Mouse (Mus musculus): ENCODE measurements around the gene Syngr2. TPM values are rescaled to one million over a fixed set of nuclear protein-coding genes. Genes with fewer than 3 reads are reported as not detected.

Syngr2 gene
- polyA plus RNA-seq, 1 experiment: 229 TPM

DNA sequence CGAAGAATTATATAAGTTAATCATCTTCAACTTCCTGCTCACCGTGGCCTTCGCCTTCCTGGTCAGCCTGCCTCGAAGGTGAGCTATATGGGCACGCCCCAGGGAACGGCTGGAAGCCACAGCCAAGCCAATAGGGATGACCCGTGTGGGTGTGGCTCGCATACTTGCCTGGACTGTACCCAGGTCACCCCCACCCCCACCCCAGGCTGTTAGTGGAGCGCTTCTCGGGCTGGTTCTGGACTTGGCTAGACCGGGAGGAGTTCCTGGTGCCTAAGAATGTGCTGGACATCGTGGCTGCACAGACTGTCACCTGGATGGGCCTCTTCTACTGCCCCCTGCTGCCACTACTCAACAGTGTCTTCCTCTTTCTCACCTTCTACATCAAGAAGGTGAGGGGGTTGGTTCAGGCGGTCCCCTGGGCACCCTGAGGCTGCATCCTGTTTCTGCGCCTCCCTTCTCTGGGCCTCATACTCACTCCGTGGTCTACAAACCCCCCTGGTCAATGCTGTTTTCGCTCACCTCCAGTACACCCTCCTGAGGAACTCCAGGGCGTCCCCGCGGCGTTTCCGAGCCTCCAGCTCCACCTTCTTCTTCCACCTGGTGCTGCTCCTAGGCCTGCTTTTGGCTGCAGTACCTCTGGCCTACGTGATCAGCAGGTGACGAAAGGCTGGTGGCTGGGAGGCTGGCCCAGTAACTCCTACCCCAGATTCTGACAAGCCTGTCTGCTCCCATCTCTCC is 18.6 kb upstream of the Syngr2 start:
- H3K36me3 ChIP-seq (ENCODE audit: control insufficient read depth, insufficient read depth, low read length): no peaks in the 10 kb centered on the region
- H3K27ac ChIP-seq (ENCODE audit: insufficient read depth, low read depth, low read length): peak overlapping the region; percentile 96
- peaks cover 13% of the 10 kb centered on the region for H3K4me1 ChIP-seq (ENCODE audit: control insufficient read depth, insufficient read depth, insufficient read length, low read length)
- H3K4me3 ChIP-seq (ENCODE audit: low read depth, low read length): peak overlapping the region; percentile 69
- WGBS: 24% methylated on average over 23 of the region's 23 CpGs
- TF ChIP-seq CTCF (IDR thresholded peaks at IDR 0.05; ENCODE audit: extremely low read depth, insufficient read length, insufficient replicate concordance, low read depth, low read length) (no peak), POLR2A (IDR thresholded peaks at IDR 0.05; ENCODE audit: low read depth, low read length) (peak; percentile 72)
- H3K27me3 ChIP-seq (ENCODE audit: control insufficient read depth, insufficient read depth, low read length): no peaks in the 10 kb centered on the region

GRCm38 (mm10) chr11:117791441-117791761 is 18.1 kb upstream of the Syngr2 start:
- peaks cover 13% of the 10 kb centered on the region for H3K4me1 ChIP-seq (ENCODE audit: control insufficient read depth, insufficient read depth, insufficient read length, low read length)
- H3K4me3 ChIP-seq (ENCODE audit: low read depth, low read length): peak overlapping the region; percentile 69
- TF ChIP-seq CTCF (IDR thresholded peaks at IDR 0.05; ENCODE audit: extremely low read depth, insufficient read length, insufficient replicate concordance, low read depth, low read length) (no peak), POLR2A (IDR thresholded peaks at IDR 0.05; ENCODE audit: low read depth, low read length) (no peak)
- 83% methylated on average over 9 of the region's 9 CpGs for WGBS
- no peaks in the 10 kb centered on the region for H3K27me3 ChIP-seq (ENCODE audit: control insufficient read depth, insufficient read depth, low read length)
- H3K27ac ChIP-seq (ENCODE audit: insufficient read depth, low read depth, low read length): peak overlapping the region; percentile 96
- H3K36me3 ChIP-seq (ENCODE audit: control insufficient read depth, insufficient read depth, low read length): no peaks in the 10 kb centered on the region

DNA sequence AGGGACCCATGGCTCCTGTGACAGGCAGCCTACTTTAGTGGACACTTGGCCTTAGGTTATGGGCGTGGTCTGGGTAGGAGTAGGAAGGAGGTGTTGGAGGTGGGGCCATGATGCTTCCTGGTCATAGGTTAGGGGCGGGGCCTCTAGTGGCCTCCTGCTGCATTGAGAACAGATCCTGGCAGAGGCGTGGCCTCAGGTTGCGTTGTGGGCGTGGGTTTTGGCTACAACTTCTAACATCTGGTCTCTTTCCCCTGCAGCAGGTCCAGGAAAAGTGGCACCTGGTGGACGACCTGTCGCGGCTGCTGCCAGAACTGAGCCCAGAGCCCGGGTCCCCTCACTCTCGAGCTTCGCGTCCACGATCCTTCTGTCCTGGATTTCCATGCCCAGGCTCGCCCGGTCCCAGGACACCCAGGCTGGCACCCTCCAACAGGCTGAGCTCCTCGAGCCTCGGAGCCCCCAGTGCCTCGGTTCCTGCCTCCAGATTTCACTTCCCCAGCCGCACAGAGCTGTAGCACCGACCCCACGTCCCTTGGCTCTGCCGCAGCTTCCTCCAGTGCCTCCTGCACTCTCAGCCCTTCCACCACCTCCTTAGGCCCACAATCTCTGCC is 17.1 kb upstream of the Syngr2 start:
- no peak for TF ChIP-seq CTCF (IDR thresholded peaks at IDR 0.05; ENCODE audit: extremely low read depth, insufficient read length, insufficient replicate concordance, low read depth, low read length)
- TF ChIP-seq POLR2A (IDR thresholded peaks at IDR 0.05; ENCODE audit: low read depth, low read length): peak; percentile 46; the same call in 1 of the 2 replicates
- Histone ChIP-seq H3K27ac (ENCODE audit: insufficient read depth, low read depth, low read length) (peak overlapping the region; percentile 96), H3K36me3 (ENCODE audit: control insufficient read depth, insufficient read depth, low read length) (no peaks in the 10 kb centered on the region), H3K4me1 (ENCODE audit: control insufficient read depth, insufficient read depth, insufficient read length, low read length) (peaks cover 13% of the 10 kb centered on the region), H3K4me3 (ENCODE audit: low read depth, low read length) (peak overlapping the region; percentile 69), H3K27me3 (ENCODE audit: control insufficient read depth, insufficient read depth, low read length) (no peaks in the 10 kb centered on the region)
- 7% methylated on average over 22 of the region's 22 CpGs for WGBS

GRCm38 (mm10) chr11:117794035-117794551 is 15.4 kb upstream of the Syngr2 start:
- Histone ChIP-seq H3K27ac (ENCODE audit: insufficient read depth, low read depth, low read length) (no peak overlapping the region), H3K27me3 (ENCODE audit: control insufficient read depth, insufficient read depth, low read length) (no peaks in the 10 kb centered on the region), H3K4me3 (ENCODE audit: low read depth, low read length) (no peak overlapping the region), H3K4me1 (ENCODE audit: control insufficient read depth, insufficient read depth, insufficient read length, low read length) (peaks cover 13% of the 10 kb centered on the region), H3K36me3 (ENCODE audit: control insufficient read depth, insufficient read depth, low read length) (no peaks in the 10 kb centered on the region)
- WGBS: 69% methylated on average over 4 of the region's 4 CpGs
- TF ChIP-seq POLR2A (IDR thresholded peaks at IDR 0.05; ENCODE audit: low read depth, low read length): no peak
- TF ChIP-seq CTCF (IDR thresholded peaks at IDR 0.05; ENCODE audit: extremely low read depth, insufficient read length, insufficient replicate concordance, low read depth, low read length): no peak

- Histone ChIP-seq H3K36me3 (ENCODE audit: control insufficient read depth, insufficient read depth, low read length) (no peaks in the 10 kb centered on the region), H3K4me3 (ENCODE audit: low read depth, low read length) (no peak overlapping the region), H3K27me3 (ENCODE audit: control insufficient read depth, insufficient read depth, low read length) (no peaks in the 10 kb centered on the region), H3K4me1 (ENCODE audit: control insufficient read depth, insufficient read depth, insufficient read length, low read length) (peaks cover 5% of the 10 kb centered on the region), H3K27ac (ENCODE audit: insufficient read depth, low read depth, low read length) (no peak overlapping the region)
- TF ChIP-seq POLR2A (IDR thresholded peaks at IDR 0.05; ENCODE audit: low read depth, low read length) (no peak), CTCF (IDR thresholded peaks at IDR 0.05; ENCODE audit: extremely low read depth, insufficient read length, insufficient replicate concordance, low read depth, low read length) (no peak)
- 67% methylated on average over 5 of the region's 5 CpGs for WGBS
Measured at GRCm38 (mm10) chr11:117796954-117797353, 12.5 kb upstream of the Syngr2 start.

DNA sequence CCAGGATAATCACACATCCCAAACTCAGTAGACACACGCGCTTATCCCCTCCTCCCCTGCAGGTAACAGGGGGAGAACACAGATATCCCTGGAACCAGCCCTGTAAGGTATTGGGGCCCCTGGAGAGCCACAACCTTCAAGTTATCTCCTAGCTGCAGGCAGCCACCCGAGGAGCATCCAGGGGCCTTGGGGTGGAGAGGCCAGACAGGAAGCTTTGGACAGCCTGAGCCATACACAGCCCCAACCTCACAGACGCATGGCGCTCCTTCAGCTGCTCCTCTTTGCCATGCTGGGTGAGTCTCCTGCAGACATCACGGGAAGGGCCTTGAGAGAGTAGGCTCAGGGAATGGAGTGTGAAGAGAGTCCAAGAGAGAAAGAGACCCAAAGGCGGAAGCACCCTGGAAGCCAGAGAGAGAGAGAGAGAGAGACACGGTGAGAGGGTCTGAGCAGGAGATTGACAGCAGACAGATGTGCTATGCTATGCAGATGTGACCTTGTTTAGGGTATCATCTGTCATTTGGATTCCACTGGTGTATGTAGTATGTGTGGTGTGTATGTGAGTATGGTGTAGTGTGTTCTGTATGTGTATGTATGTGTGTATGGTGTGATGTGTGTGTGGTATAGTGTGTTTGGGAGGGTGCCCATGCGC is 11.8 kb upstream of the Syngr2 start, which contains the start of gene 6030468B19Rik:
6030468B19Rik (plus strand) TSS at position 150 of the 649 bp plus-strand sequence.
- Histone ChIP-seq H3K27ac (ENCODE audit: insufficient read depth, low read depth, low read length) (no peak within 1 kb of the TSS), H3K36me3 (ENCODE audit: control insufficient read depth, insufficient read depth, low read length) (no peaks in the 10 kb centered on the region), H3K4me1 (ENCODE audit: control insufficient read depth, insufficient read depth, insufficient read length, low read length) (peaks cover under 1% of the 10 kb centered on the region), H3K27me3 (ENCODE audit: control insufficient read depth, insufficient read depth, low read length) (no peaks in the 10 kb centered on the region), H3K4me3 (ENCODE audit: low read depth, low read length) (no peak within 1 kb of the TSS)
- TF ChIP-seq CTCF (IDR thresholded peaks at IDR 0.05; ENCODE audit: extremely low read depth, insufficient read length, insufficient replicate concordance, low read depth, low read length) (no peak), POLR2A (IDR thresholded peaks at IDR 0.05; ENCODE audit: low read depth, low read length) (no peak)
- 76% methylated on average over 9 of the region's 9 CpGs for WGBS

GRCm38 (mm10) chr11:117798160-117798541 is 11.3 kb upstream of the Syngr2 start:
- Histone ChIP-seq H3K4me1 (ENCODE audit: control insufficient read depth, insufficient read depth, insufficient read length, low read length) (peaks cover 3% of the 10 kb centered on the region; the same call in 1 of the 2 replicates), H3K36me3 (ENCODE audit: control insufficient read depth, insufficient read depth, low read length) (no peaks in the 10 kb centered on the region), H3K27me3 (ENCODE audit: control insufficient read depth, insufficient read depth, low read length) (no peaks in the 10 kb centered on the region), H3K4me3 (ENCODE audit: low read depth, low read length) (no peak overlapping the region), H3K27ac (ENCODE audit: insufficient read depth, low read depth, low read length) (no peak overlapping the region)
- no peak for TF ChIP-seq POLR2A (IDR thresholded peaks at IDR 0.05; ENCODE audit: low read depth, low read length)
- no peak for TF ChIP-seq CTCF (IDR thresholded peaks at IDR 0.05; ENCODE audit: extremely low read depth, insufficient read length, insufficient replicate concordance, low read depth, low read length)
- 56% methylated on average over 2 of the region's 2 CpGs for WGBS

Data from small intestine, adult 2 months (tissue).